Mouse (Mus musculus) adrenal gland, postnatal 14 days (tissue): Measurements from ENCODE around the gene 1700013G24Rik. TPM values are rescaled to one million over a fixed set of nuclear protein-coding genes. Genes with fewer than 3 reads are reported as not detected.

Experiments used
- DNase-seq: peaks from one replicate; pipeline ENCODE4 v3.0.0; 2021; ENCODE audit warnings: mixed read lengths
- total RNA-seq: library from RNA; stranded (reverse); gene quantifications from 2 replicates; pipeline ENCODE4 v1.2.3, GENCODE M21; 2021

The 1700013G24Rik gene
- total RNA-seq, 1 experiment from 2014 or later: not detected

DNA sequence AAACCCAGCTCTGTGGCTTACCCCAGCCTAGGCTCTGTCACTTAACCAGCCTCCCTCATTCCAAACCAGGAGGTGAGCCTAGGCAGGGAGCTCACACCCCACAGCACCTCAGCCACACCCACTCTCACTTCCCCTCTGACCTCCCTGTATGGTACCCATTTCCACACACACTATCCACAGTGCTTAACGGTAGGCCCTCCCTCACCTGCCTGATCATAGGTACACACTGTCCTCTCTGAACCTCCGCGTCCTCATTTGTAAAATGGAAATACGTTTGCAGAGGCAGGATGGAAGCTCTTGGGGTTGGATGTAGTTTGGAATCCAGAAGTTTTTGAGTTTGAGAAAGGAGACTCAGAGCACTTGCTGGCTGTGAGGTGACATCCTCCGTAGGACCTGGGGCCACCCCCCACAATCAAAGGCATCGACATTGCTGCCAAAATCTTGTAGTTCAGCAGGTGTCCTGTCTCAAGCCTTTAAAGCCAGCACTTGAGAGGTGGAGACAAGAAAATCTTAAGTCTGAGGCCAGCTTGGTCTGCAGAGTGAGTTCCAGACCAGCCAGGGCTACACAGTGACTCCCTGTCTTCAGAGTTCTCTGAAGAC, 42.5 kb downstream of the 1700013G24Rik start:
- no peak for DNase-seq

DNA sequence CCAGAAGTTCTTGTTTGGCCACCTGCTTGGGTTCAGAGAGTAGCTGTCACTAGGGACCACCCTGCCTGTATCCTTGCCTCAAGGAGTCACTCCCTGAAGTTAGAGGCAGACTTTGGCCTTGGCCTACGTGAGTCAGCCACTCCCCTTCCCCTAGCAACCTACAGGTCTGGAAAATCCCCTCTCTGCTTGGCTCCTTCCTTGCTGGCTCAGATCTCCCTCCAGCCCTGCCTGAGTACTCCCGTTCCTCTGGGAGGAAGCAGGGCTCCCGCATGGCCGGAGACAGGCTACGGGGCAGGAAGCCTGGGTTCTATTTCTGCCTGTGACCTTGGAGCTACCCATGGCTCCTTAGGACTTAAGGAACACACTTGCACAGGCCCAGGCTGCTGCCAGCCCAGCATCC, 44.3 kb downstream of the 1700013G24Rik start:
- peak; percentile 74 for DNase-seq

DNA sequence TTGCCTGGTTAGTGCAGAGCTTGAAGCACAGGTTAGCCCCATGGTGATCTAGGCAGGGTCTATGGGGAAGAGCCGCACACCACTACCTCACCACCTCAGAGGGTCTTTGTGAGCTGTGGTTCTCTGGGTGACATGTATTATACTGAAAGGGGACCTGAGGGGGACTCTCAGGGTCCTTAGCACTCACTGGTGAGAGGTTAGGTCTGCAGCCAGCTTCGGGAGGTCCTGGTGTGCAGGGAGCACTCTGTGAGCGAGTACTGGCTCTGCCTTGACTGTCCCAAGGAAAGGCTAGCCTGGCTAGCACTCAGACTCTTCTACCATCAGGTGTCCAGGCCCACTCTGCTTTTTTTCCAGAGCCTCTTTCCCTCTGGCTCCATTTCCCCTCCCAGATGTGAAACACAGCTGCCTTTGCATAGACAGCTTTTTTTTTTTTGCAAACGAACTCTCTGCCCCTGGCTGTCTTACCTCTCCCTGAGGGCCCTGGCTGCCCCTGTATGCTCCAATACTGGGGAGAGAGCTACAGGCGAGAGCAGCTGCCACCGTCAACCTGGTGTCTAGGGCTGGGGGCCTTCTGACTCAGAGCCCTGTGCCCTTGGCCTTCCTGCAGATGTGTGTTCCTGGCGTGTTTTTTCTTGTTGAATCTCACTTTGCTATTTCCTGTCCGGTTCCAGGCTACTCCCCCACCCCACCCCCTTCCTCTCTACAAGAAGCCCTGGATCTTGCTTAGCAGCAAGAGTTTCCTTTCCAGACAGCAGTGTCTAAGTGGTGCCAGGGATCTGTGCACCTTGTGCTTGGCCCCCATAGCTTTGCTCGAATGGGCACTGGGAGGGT, 45.0 kb downstream of the 1700013G24Rik start:
- peak; percentile 81 for DNase-seq

DNA sequence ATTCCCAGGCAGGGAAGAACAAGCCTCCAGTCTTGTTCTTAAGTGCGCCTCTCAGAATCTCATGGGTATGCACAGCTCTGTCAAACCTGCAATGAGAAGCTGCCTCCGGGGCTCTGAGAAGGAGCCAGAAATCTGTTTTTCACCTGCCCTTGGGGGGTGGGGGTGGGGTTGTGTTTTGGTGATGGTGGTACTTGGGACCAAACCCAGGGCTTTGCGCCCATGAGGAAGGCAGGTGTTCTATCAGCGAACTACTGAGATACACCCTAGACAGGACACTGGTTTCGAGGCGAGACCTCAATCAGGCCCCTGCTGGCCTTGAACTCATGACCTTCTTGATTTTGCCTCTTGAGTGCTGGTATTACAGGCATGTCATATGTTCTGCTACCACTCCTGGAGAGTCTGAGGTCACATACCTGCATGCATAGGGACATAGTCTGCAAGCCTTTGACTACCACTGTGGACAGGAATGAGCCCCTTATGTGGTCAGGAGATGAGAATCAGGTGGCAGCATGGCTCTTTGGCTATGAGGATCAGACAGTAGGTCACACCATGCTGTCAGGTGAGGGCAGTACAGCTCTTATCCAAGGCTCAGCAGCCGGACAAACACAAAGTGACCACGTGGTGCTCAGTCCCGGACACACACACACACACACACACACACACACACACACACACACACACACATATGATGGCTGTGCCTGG, 45.9 kb downstream of the 1700013G24Rik start:
- no peak for DNase-seq

DNA sequence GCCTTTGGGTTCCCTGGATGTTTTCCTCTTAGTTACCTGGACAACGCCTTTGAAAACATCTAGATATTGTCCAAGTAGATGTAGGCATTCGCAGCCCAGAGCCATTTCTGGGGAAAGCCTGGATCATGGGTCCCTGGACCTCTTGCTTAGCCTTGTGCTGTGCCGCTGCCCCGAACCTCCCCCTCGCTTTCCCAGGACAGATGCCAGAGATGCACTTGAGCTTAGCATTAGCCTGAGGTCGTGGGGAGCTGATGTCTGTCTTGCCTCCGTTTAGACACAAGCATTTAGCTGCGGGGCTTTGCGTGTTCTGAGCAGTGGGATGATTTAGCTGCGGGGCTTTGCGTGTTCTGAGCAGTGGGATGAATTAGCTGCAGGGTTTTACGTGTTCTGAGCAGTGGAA, 47.1 kb downstream of the 1700013G24Rik start:
- no peak for DNase-seq

DNA sequence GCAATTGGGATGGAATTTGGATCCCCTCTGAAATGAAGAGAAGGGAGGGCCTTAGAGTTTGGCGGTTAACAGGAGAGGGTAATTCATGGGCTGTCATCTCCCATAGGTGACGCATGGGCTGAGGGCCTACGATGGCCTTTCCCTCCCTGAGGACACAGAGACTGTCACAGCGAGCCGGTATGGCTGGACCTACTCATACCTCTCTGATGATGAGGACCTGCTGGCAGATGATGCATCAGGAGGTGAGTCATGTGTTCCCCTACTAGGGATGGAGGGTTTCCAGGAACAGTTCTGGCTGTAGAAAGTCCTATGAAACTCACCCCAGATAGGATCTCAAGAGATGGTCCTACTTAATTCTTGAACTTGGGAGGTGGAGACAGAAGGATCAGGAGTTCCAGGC, 47.9 kb downstream of the 1700013G24Rik start:
- DNase-seq: peak; percentile 61

DNA sequence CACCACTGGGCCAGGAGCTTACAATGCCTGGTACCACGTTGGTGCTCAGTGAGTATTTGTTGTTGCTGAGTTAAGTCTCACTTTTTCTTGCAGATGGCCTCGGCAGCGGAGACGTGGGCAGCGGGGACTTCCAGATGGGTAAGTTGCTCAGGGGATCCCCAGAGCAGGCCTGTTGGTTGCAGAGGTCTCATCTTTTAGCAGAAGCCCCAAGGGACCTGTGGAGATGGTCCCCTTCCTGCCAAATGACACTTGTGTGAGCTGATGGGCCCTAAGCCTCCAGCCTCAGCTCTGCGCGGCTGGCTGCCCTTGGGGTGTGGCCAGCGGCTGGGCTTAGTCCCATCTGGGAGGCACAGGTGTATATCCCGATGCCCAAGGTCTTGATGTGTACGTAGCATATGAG, 49.1 kb downstream of the 1700013G24Rik start:
- DNase-seq: no peak

DNA sequence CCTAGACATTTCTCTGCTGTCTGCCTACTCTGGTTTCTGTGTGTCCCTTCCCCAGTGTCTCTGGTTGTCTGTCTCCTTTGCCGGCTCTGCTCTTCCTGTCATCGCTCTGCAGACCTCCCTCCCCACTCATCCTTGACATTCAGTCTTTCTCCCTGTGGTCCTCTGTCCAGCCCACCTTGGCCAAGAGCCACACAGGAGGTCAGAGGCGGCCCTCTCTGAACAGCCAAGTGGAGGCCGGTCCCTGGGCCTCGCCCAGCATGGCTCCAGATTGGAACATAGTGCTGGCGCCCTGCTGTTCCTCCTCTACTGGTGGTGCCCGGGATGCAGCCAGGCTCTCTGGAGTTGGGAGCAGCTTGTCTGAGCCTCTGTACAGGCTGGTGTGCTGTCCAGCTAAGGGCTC, 49.7 kb downstream of the 1700013G24Rik start:
- peak; percentile 88 for DNase-seq

DNA sequence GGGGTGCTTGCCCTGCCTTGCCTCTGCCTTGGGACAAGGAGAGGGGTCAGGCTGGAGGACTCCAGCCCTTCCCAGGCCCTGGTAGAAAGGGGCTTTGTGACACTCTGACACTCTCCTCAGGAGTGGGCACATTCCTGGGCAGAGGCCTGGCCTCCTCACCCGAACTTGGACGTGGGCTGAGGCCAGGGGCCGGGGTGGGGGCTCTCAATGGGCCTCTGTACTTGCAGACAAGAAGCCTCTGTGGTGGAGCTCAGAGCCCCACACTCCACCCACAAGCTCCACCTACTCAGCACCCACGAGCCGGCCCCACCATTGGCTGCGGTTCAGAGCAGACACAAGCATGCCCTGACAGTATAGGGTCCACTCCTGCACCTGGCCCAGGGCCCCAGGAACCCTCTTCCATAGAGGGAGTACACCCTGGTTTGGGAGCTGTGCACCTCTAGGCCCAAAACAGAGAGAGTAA, 50.5 kb downstream of the 1700013G24Rik start:
- no peak for DNase-seq

Other genes starting within 250 kb of the 1700013G24Rik start
- 46.2 and 51.3 TPM in 2 replicates for gene Wnt4, start 175.8 kb upstream of the 1700013G24Rik start, total RNA-seq
- gene Cdc42, start 95.6 kb upstream of the 1700013G24Rik start, total RNA-seq: 355 and 372 TPM in 2 replicates
- gene Cela3a, start 43.5 kb upstream of the 1700013G24Rik start, total RNA-seq: not detected in 2 replicates
- gene Cela3b, start 22.7 kb upstream of the 1700013G24Rik start, total RNA-seq: not detected in 2 replicates
- 230 and 242 TPM in 2 replicates for gene Hspg2, start 15.5 kb downstream of the 1700013G24Rik start, total RNA-seq
- not detected in 2 replicates for gene Ldlrad2, start 121.3 kb downstream of the 1700013G24Rik start, total RNA-seq
- gene Usp48, start 140.5 kb downstream of the 1700013G24Rik start, total RNA-seq: 95.5 and 107 TPM in 2 replicates
- 40.8 and 44.9 TPM in 2 replicates for gene Rap1gap, start 211.4 kb downstream of the 1700013G24Rik start, total RNA-seq